ENCODE assay signal across 9 mouse cellular contexts in genomic region chr11:53146290-53146689, GRCm38 (mm10).
DNase-seq lines count a peak whose midpoint lies in the region; ATAC-seq and TF ChIP-seq lines count a peak whose summit lies in the region.
"Had no signal": no experiment of that assay in that cellular context is flagged by ENCODE, and none has a peak within 500 bp of the region (broad histone marks: within the 10 kb centered on the region; RNA-seq: fewer than 3 reads in every experiment).

No protein-coding gene starts in this region.

- no peak for TF ChIP-seq EP300 in heart, postnatal 0 days (IDR thresholded peaks at IDR 0.05; ENCODE audit: low read depth)

- H3K9me3 ChIP-seq in heart, postnatal 0 days (replicated peaks; ENCODE audit: control insufficient read depth, low read length): no peaks in the 10 kb centered on the region
- no peaks in the 10 kb centered on the region for H3K9me3 ChIP-seq in heart, embryonic 10.5 days
- H3K9me3 ChIP-seq: limb, embryonic 13.5 days had no signal

- no peak overlapping the region for H3K9ac ChIP-seq in heart, postnatal 0 days (replicated peaks; ENCODE audit: low read depth, low read length)
- H3K9ac ChIP-seq: limb, embryonic 13.5 days had no signal

- H3K36me3 ChIP-seq in heart, postnatal 0 days (replicated peaks; ENCODE audit: control insufficient read depth, insufficient read depth, low read length): no peaks in the 10 kb centered on the region
- H3K36me3 ChIP-seq in heart, embryonic 10.5 days: no peaks in the 10 kb centered on the region
- H3K36me3 ChIP-seq: limb, embryonic 13.5 days had no signal

- no peaks in the 10 kb centered on the region for H3K27me3 ChIP-seq in heart, postnatal 0 days (ENCODE audit: control insufficient read depth, insufficient read depth, low read length)
- no peaks in the 10 kb centered on the region for H3K27me3 ChIP-seq in heart, embryonic 10.5 days (ENCODE audit: insufficient read depth, poor library complexity, severe bottlenecking)
- H3K27me3 ChIP-seq: limb, embryonic 13.5 days had no signal

- intact Hi-C loops in left cerebral cortex, postnatal 36 days (cut with DNase I): no loop called here

- DNase-seq in heart, postnatal 0 days (ENCODE audit: low spot score): no peak
- DNase-seq in heart, embryonic 10.5 days (ENCODE audit: low spot score): no peak
- peak; percentile 21 to 67 for DNase-seq in spleen, postnatal 4 days (ENCODE audit: low spot score in 2 of 2)
- DNase-seq in spleen, postnatal 14 days (ENCODE audit: low spot score in 2 of 2): no peak
- DNase-seq in cerebellum, adult 9-10 months: peak; percentile 10
- peak; percentile 66 to 69 for DNase-seq in kidney, postnatal 4 days
- peak; percentile 73 for DNase-seq in thymus, postnatal 14 days
- no peak for DNase-seq in left cerebral cortex, postnatal 36 days (ENCODE audit: low spot score in 2 of 2)

- H3K4me1 ChIP-seq in heart, postnatal 0 days (ENCODE audit: control insufficient read depth, insufficient read depth): no peaks in the 10 kb centered on the region
- H3K4me1 ChIP-seq in heart, embryonic 10.5 days: 0 out of 2 replicates have a peak, but pooled peaks cover 3% of the 10 kb centered on the region
- H3K4me1 ChIP-seq: limb, embryonic 13.5 days had no signal

- H3K27ac ChIP-seq in heart, postnatal 0 days (ENCODE audit: low read depth): no peak overlapping the region
- no peak overlapping the region for H3K27ac ChIP-seq in heart, embryonic 10.5 days
- H3K27ac ChIP-seq: limb, embryonic 13.5 days had no signal

- no peak for ATAC-seq in heart, postnatal 0 days (ENCODE audit: insufficient read depth, low read depth)

- no peak overlapping the region for H3K4me2 ChIP-seq in heart, postnatal 0 days (ENCODE audit: low read depth, low read length)
- H3K4me2 ChIP-seq: limb, embryonic 13.5 days had no signal

- peak; percentile 50 for TF ChIP-seq CTCF in heart, postnatal 0 days (IDR thresholded peaks at IDR 0.05; ENCODE audit: low read depth)

- no peak overlapping the region for H3K4me3 ChIP-seq in heart, postnatal 0 days (ENCODE audit: low read depth, low read length)
- no peak overlapping the region for H3K4me3 ChIP-seq in heart, embryonic 10.5 days
- H3K4me3 ChIP-seq: limb, embryonic 13.5 days had no signal

- 34% methylated on average over 4 of the region's 4 CpGs for WGBS in heart, postnatal 0 days
- WGBS in heart, embryonic 10.5 days: 39% methylated on average over 4 of the region's 4 CpGs

Comparison
In these comparisons a context has a peak if more than half of its experiments do, and no peak if none do; other contexts are left out.
1. DNase-seq: peak in spleen, postnatal 4 days (2 of 2), cerebellum, adult 9-10 months (single experiment), kidney, postnatal 4 days (2 of 2) and thymus, postnatal 14 days (single experiment); none in heart, postnatal 0 days (single experiment), heart, embryonic 10.5 days (single experiment), spleen, postnatal 14 days (0 of 2) and left cerebral cortex, postnatal 36 days (0 of 2).